Mouse (Mus musculus): ENCODE measurements at regions not wholly inside any gene's neighbourhood (a gene's known extent, or its start where the extent isn't known, plus 50 kb on each side); places are given as distances from the start of the nearest gene placed in this dataset.

DNA sequence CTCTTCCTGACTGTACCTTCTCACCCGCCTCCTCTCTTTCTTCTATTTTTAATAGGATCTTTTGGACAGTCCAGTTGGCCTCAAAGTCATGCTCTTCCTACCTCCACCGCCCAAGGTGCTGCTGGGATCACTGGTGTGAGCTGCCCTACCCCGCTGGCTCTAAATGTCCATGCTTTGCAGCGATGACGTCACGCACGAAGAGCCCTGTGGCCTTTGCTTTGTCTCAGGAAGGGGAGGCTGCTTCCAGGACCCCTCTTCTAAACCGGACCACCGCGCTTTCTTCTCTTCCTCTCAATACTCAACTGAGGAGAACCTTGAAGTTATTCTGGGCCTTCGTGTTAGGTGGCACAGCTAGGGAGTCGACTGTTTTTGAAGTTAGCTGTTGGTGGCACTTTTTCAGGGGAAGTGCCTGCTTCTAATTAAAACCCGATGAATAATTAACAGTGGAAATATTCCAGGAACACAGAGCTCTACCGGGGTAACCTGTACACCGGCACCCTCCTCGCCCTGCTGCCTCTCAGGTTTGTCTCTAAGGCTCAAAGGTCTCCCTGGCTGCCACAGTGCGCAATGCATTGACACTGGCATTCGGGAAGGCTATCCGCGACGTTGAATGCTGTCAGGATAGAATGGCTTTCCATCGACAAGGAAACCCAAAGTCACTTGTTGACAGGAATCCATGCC lies 188.7 kb downstream of the Ifng start:
- no peak for DNase-seq

DNA sequence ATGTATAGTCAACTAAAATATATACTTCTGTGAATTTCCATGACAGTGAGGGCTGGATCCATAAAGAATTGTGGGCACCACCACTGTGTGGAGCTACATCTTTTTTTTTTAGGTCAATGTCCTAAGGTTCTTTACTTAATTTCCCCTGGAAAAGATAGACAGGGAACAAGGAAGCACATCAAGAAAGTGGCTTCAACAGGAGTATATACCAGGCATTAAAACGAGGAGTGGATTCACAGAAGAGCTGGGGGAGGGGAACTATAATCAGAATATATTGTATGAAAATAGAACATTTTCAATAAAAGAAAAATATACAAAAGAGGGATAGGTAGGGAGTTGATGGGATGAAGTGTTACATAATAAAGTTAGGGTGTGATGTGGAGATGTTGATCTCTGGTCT lies 190.9 kb downstream of the Ifng start:
- no peak for DNase-seq

DNA sequence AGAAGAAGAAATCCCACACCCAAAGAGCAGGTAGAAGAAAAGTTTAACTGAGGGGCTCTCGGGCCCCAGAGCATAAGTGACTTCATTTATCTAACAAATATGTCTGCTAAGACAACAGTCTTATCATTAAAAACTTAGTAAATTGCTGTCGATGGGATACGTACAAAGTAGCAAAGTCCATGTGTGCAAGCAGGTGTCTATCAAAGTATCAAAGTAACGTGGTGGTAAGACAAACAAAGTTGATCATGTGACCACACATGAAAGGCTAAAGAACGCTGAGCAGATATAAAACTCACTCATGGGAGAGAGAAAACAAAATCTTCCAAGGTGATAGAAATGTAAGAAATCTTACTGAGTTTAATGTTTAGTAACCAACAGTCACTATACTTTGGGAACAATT lies 191.3 kb downstream of the Ifng start:
- DNase-seq: no peak

DNA sequence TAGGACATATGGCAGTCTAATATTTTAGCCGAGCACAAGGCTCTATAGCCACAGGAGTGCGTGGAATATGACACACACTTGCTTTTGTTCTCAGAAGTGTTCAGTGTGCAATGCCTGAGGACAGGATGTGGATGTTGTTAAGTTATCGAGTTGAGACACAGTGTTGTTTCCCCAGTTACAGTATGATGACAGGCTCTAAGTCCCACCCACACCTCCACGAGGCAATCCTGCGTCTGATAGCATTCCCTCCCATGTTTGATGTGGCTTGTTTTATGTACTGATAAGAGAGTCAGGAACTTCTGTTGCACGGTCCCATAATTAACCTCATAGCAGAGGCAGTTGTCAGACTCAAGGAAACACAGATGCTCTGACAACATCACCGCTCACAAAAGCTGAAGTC lies 192.6 kb downstream of the Ifng start:
- no peak for DNase-seq

DNA sequence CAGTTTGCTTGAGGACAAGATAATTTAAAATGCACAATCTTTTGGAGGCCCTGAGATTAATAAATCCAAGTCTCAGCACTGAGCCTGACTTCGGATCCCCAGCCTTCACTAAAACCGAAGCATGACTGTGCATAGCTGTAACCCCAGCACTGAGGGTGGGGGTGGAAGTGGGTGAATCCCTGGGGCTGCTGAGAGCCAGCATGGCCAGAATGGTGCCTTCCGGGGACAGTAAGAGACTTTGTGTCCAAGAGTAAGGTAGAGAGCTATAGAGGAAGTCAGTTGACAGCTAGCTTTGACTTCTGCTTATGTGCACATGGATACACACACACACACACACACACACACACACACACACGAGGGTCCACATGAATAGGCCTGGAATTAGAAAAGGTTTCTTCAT lies 198.3 kb downstream of the Ifng start:
- DNase-seq: no peak

DNA sequence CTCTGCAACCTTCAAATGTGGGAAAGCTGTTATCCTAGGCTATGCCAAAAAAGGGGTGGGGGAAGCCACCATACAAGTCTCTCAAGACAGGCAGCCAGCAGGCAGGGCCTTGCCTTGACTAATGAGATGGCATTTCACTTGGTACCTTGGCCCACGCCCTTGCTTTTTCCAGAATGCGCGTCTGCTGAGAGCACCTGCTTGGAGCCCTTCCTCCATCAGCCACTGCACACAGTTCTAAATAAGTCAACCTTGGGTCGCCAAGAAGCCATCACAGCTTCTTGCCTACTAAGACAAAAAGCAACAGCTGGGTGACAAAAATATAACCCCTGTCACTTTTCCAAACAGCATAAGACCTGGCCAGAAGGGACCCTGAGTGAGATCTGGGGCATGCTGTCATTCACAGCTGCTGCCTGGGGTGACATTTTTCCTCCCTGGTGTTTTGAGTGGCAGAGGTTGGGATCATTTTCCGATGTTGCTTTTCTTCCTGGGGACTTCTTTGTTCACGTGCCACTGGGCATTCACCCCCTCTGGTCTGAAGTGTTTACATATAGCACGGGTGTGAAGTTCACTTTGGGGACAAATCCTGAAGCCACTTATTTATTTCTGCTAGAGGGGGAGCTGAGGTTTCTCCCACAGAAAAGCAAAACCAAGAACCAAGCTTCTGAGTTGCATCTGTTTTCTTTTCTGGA lies 199.4 kb downstream of the Ifng start:
- no peak for DNase-seq

DNA sequence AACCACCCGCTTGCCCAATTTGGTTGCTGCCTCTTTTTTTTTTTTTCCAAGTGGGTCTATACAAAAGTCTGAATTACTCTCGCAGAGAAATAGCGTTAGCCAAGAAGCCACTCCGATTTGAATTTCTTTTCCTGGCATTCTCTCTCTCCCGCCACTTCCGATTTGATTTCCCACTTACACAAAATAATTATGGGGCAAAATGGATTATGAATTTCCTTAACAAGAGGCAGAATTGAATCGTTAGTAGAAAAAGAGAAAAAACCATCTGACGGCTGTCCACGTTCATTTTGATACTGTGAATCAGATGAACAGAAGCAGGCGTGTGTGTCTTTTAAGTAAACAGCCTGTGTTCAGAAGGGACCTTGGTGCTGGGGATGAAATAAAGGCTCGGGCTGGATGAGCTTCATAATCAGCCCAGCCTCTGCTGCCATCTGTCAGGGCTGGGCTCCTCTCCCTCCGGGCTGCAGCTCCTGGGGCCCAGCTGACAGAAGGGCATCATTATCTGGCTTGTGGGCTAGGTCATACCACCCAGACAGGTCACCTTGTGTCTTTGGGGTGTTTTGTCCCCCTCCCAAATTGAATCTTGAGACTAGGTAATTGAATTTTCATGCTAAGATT lies 200.1 kb downstream of the Ifng start:
- no peak for DNase-seq

DNA sequence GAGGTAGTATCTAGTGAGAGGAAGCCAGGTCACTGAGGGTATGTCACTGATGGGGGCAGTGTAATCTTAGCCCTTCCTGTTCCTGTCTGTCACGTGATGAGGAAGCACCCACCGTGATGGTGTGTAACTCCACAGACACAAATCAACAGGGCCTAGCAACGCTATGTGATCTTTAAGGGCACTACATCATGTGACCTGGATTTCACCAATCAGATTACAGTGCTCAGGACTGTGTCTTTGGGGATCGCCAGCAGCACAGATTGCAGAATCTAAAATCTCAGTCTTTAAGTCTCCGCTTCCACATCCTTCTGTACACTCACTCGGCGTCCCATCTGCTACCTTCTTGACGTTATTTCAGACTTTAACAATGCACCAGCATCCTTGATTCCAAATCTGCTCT lies 202.8 kb downstream of the Ifng start:
- DNase-seq: no peak

DNA sequence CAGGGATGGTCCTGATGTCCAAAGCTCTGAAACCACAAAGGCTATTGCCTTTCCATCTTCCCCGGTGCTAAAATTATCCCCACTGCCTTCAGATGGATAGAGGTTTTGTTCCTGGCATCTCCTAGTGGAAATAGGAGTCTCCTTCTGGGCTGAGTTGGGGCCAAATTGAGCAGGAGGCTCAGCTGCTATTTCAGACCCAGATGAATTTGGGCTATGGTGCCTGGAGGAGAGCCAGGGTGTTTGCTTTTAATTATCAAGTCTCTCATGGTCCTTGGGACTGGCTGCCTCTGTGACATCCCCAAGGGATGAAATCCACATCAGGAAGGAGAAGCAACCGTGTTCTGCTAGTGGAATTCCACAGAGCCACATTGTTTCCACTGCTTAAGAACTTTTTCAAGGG lies 207.3 kb downstream of the Ifng start:
- DNase-seq: no peak

DNA sequence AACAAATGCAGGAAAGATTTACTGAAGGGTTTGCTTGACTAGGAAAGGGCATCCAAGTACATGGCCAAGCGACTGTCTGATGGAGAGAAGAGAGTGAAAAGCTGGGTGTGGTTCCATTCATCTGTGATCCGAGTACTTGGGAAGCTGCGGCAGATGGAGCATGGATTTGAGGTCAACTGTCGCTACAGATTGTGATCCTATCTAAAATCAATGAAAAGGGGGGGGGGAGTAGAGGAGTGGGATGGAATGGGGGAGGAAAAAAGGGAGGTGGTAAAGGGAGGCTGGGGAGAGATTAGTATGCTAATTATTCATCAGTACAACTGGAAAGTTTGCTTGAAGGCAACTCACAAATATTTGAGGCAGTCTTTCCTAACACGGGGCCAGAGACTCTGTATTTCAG lies 213.4 kb downstream of the Dyrk2 start:
- no peak for DNase-seq

DNA sequence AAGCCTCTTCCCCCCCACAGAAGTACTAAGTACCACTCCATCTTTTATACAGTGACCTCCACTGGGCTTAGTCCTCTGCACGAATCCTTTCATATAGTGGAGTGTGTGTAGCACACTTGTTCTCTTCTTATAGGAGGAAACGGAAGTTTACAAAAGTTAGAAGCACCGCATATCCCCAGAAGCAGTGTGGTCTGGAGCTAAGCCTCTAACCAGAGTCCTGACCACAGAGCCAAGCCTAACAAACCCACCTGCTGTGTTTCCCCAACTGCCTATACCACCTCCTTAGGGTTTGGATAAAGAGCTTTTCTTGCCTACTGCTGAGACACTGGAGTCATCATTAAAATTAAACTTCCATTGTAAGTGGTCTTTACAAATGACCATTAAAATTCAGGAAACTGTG lies 204.0 kb downstream of the Dyrk2 start:
- DNase-seq: no peak

DNA sequence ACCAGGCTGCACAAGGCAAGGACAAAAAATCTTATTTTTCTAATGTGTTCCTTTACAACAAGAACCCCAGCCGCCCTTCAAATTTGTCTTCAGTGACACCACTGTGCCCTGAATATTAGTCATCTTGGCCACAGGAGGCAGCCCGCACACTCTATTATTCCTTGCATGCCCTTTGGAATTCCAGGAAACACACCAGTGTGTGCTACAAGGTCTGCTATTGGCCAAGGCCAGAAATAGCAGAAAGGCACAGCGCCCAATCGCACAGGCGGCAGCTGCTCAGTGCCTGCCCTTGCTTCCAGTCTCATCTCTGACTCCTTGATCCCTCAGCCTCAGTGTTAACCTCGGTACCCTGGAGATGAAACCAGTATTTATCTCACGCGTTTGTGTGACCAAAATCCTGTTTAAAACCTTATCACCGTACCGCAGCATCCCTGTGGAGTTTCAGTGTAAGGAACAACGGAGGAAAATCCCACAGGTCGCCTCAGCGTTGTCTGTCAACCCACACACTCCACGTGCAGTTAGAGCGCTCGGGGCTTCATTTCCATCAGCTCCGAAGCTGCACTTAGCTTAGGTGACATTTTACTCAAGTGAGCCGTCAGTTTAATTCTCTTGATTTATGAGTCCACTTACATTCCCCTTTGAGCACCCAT lies 194.1 kb downstream of the Dyrk2 start:
- DNase-seq: peak; percentile 7 to 34

DNA sequence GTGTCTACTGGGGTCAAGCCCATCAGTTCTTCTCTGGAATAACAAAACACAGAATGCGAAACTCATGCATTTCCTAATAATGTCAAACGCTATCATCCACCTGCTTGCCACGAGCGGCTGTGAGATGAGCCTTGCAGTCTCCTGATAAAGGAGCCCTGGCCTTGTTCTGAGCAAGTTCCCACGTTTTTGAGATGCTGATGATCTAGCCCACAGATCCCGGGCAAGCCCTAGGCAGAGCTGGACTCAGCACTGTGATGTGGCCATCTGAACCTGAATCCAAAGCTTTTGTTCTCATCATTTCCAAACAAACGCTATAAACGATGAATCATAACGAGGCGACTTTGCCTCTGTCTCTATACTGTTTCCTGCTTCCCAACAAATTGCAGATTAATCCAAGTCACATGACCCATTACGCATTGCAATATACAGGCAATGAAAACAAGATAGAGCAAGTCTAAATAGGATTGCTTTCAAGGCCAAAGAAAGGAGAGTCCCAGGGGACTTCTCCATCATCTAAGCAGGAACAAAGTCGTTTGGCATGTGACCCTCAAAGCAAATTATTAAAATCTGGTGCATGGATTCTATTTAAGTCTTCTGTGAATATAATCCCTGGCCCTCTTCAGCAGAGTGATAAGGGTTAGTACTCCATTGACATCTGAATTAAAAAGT lies 191.1 kb downstream of the Dyrk2 start:
- DNase-seq: no peak

DNA sequence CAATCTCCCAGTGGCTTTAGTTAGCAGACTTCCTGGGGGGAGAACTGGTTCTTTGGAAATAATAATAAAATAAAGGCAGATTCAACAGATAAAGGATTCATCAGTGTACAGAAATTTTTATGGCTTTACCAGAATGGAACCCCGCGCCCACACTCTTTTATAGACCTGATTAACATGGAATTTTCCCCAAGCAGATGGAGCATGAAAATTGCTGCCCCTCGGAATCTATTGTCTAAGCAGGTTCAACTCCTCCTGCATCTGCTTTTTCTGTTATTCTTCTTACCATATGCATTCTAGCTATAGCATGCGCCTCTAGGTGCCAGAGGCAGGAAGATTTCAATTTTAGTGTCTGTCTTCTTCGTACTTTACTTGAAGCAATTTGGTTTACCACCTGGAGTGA lies 190.5 kb downstream of the Dyrk2 start:
- DNase-seq: no peak

DNA sequence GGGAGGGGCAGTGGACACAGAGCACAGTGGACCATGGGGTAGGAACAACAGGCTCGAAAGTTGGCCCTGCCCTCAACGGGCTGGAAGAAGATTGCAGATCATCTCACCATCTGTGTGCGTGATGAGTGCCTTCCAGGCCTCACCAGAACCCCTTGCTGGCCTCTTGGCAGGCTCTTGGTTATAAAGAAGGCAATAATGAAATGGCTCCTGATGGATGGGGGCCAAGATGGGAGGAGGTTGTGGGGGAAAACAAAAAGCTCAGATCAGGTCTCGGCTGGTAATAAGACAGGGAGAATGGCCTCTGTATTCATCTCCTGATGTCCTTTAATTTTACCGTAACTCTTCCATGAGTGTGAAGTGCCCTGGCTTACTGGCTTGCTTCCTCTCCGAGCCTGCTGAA lies 189.1 kb downstream of the Dyrk2 start:
- DNase-seq: no peak

DNA sequence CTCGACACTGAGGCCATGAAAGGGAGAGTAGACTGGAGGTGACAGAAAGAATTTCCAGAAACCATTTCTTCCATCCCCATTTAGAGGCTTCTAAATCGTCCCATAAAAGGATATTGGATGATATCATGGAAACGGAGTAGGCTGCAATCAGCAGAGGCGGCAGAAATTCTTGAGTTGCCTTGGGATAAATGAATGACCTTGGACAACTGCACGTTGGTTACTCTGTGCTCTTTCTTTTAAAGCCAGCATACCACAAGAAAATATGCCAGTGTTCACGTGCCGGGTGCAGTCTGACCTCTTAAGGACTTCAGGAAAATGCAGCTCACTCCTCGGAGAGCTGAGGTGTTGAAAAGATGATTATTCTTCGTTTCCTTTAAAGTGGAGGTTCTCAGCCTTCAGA lies 186.7 kb downstream of the Dyrk2 start:
- no peak for DNase-seq

DNA sequence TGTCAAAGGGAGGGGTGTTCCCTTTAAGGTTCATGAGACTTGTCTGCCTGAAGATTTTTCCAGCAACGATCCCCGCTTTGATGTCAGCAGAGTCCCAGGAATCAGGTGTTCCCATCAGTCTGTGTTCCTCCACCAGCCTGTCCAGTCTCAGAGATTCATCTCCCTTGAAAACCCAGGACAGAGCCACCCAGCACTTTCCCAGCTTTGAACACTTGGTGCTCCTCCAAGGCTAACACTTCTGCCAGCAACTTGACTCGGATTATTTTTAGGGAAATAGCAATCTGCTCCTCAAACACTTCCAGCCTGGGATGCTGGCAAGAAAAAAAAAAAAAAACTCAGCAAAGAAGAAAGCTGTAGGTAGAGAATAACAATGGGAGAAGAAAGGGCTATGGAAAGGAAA lies 170.7 kb downstream of the Dyrk2 start:
- no peak for DNase-seq

DNA sequence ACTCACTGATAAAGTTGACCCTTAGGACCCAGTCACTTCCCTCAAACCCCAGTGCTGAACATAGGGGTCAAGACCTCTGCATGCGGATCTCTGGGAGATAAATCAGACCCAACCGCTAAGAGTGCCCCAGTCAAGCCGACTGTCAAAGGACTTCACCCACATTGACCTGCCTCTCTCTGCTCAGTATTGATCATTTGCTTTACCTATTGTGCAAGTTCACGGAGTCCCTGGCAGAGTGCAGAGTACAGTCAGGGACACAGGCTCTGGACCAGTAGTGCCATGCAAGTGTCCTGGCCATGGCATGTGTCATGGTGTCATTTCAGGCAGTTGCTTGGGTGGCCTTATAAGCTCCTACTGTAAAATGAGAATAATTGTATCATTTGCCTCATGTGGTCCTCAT lies 169.9 kb downstream of the Dyrk2 start:
- no peak for DNase-seq

DNA sequence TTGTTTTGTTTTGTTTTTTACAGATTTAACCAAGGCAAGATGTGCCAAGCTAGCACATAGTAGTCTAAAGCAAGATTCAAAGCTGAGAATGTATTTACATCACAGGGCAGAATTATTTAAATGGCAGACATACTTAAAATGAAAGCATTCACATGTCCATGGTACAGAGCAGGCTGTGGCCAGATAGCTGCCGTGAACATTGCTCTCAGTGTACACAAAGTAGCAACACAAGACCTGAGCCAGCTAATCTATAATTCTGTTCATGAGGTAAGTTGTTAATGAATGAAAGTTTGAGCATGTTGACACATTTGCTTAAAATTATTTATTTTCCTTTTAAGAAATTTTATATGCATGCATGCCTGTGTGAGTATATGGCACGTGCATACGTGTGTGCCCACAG lies 164.0 kb downstream of the Dyrk2 start:
- no peak for DNase-seq

DNA sequence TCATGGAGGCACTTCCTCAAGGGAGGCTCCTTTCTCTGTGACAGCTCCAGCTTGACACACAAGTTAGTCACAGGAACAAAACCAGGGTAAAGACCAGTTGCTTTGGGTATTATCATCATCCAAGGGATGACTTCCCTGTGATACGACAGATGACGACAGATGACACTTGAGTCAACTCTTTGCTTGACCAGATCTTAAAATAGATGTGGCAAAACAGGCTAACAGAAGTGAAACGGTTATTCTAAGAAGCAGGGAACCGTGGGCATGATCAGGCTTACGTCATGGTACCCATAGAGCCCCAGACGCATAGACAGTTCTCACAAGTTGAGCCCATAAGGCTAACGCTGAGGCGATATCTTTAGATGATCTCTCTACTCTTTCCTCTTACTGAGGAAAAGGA lies 160.3 kb downstream of the Dyrk2 start:
- DNase-seq: no peak

DNA sequence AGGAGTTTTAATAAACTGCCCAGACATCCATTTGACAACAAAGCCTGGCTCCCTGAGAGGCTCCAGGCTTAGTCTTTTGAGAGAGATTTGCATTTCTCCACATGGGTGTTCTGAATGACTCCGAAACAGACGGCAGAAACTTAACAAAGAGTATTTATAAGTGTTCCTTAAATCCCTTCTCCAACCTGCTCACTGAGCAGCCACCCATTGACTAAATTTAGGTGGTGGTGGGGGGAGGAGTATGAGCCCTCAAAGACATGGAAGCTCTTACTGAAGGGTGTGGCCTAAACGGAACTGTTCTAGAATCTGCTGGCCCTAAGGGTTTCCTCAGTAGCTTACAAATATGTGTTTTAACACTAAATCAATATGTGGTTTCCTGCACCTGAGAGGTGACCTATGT lies 158.5 kb downstream of the Dyrk2 start:
- DNase-seq: no peak

DNA sequence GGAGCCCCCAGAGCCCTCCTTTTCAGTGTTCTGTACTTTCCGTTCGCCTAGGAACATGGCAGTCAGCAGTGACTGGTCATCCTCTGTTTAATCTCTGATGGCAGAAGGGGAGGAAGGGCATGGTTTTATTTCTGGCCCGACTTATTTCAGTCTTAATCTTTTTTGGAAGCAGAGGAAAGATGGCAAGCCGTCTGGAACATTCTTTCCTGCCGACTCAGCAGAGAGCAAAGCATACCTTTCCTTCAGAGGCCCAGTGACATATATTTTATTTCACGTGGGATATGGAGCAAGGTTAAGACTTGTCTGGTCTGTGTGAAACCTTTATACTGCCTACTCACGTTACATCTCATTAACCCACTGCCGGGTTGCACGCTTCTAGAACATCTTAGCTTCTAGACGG lies 158.1 kb downstream of the Dyrk2 start:
- DNase-seq: no peak

DNA sequence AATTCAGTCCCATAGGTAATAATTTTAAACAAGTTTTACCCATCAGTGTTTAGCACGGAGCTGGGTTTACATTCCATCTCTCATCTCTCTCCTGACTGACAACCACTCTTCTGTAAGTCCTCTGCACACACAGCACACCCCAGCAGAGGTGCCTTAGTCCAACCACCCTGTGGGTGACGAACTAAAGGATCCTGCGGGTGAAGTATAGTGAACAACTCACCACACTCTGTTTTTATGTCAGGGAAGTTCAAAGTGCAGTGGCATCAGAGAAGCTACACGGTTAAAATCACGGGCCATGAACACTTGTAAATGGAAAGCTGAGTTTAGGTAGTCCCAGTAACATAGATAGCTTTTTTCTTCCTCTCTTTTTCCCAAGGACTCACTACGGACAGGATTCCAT lies 157.1 kb downstream of the Dyrk2 start:
- no peak for DNase-seq

DNA sequence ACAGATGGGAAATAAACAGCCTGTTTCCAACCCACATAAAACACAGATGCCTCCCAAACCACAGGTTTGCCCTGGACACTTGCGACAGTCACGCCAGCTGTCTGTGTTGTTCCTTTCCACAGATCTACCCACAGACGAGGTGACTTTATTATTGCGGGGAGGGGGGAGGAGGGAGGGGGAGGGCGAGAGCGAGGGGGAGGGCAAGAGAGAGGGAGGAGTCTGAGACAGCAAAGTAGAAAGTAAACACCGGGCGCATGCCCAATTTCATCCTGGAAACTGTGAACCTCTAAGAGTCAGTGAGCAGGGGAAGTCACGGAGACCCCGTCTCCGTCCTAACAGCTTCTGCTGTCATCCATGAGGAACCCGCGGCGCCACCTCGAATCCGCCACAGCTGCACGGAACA lies 155.8 kb downstream of the Dyrk2 start:
- DNase-seq: peak in 1 of 2 experiments; percentile 24
